In the genomic region with DNA sequence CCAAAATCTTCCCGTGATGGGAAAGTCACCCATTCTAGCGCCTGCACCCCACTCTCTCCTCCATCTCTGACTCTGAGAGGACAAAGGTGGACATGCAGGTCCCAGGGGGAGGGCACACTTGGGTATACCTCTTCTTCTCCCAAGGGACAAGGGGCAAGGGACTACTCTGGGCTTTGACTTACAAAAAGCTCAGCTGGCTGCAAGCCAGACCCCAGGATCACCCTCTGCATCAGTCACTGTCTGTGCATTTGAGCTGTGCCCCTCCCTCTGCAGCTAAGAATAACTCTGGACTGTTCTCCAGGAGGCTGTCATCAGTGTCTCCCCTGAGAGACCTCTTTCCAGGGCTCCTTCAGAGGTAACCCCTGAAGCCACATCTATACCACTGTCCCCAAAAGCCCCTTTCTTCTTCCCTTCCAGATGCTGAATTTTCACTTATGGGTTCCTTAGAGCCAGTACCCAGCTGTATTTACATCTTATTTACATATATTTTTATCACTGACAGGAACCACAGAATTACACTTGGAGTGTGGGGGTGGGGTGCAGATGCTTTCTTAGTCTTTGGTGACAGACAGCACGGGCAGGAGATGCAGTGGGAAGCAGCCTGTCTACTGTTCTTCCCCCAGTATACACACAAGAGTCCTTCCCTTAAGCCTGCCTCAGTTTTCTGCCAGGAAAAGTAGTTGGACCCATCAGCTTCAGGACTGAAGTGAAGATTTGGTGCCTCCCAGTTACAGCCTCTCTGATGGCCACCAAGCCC, we compare ENCODE assay signal across 10 mouse cellular contexts.
DNase-seq lines count a peak whose midpoint lies in the region; ATAC-seq and TF ChIP-seq lines count a peak whose summit lies in the region.
"Had no signal": no experiment of that assay in that cellular context is flagged by ENCODE, and none has a peak within 500 bp of the region (broad histone marks: within the 10 kb centered on the region; RNA-seq: fewer than 3 reads in every experiment).

No protein-coding gene starts in this region.

- peaks cover 5% of the 10 kb centered on the region for H3K79me2 ChIP-seq in myocyte (ENCODE audit: control insufficient read depth, insufficient read depth)

- no peaks in the 10 kb centered on the region for H3K9me3 ChIP-seq in forebrain, embryonic 10.5 days
- no peaks in the 10 kb centered on the region for H3K9me3 ChIP-seq in forebrain, embryonic 12.5 days
- no peaks in the 10 kb centered on the region for H3K9me3 ChIP-seq in lung, embryonic 16.5 days (ENCODE audit: control insufficient read depth, low read length)
- H3K9me3 ChIP-seq in kidney, embryonic 14.5 days (ENCODE audit: control insufficient read depth, low read length): no peaks in the 10 kb centered on the region
- H3K9me3 ChIP-seq: neural tube, embryonic 12.5 days had no signal

- no peak for DNase-seq in forebrain, embryonic 10.5 days (ENCODE audit: extremely low spot score, low spot score)
- DNase-seq in lung, adult 18-20 months: no peak
- no peak for DNase-seq in Muller cell, postnatal 12 days (ENCODE audit: inconsistent ontology term)
- no peak for DNase-seq in gastrocnemius, postnatal 36 days

- H3K27ac ChIP-seq in forebrain, embryonic 10.5 days: peak overlapping the region; percentile 77
- no peak overlapping the region for H3K27ac ChIP-seq in forebrain, embryonic 12.5 days
- H3K27ac ChIP-seq in lung, embryonic 16.5 days (ENCODE audit: low read length): peak overlapping the region; percentile 12; the same call in 1 of the 2 replicates
- peak overlapping the region; percentile 33; the same call in 1 of the 2 replicates for H3K27ac ChIP-seq in kidney, embryonic 14.5 days (ENCODE audit: low read depth, low read length)
- H3K27ac ChIP-seq: neural tube, embryonic 12.5 days had no signal

- TF ChIP-seq POLR2A in myocyte (IDR thresholded peaks at IDR 0.05; ENCODE audit: insufficient read length, low read depth): no peak

- intact Hi-C loops in gastrocnemius, postnatal 36 days (cut with DNase I): no loop called here

- H3K27me3 ChIP-seq in forebrain, embryonic 10.5 days (ENCODE audit: poor library complexity, severe bottlenecking): peaks cover 7% of the 10 kb centered on the region
- H3K27me3 ChIP-seq in forebrain, embryonic 12.5 days: no peaks in the 10 kb centered on the region
- H3K27me3 ChIP-seq in lung, embryonic 16.5 days (ENCODE audit: control insufficient read depth, insufficient read depth, low read depth, low read length): no peaks in the 10 kb centered on the region
- no peaks in the 10 kb centered on the region for H3K27me3 ChIP-seq in kidney, embryonic 14.5 days (ENCODE audit: control insufficient read depth, insufficient read depth, low read length)
- no peaks in the 10 kb centered on the region for H3K27me3 ChIP-seq in myocyte (ENCODE audit: control insufficient read depth, insufficient read depth, insufficient read length)
- H3K27me3 ChIP-seq: neural tube, embryonic 12.5 days had no signal

- peaks cover 35% of the 10 kb centered on the region for H3K4me1 ChIP-seq in forebrain, embryonic 10.5 days
- peaks cover 27% of the 10 kb centered on the region for H3K4me1 ChIP-seq in forebrain, embryonic 12.5 days
- peaks cover 62% of the 10 kb centered on the region for H3K4me1 ChIP-seq in lung, embryonic 16.5 days (replicated peaks; ENCODE audit: control insufficient read depth, insufficient read depth, low read length)
- peaks cover 39% of the 10 kb centered on the region for H3K4me1 ChIP-seq in kidney, embryonic 14.5 days (ENCODE audit: control insufficient read depth, insufficient read depth, low read length)

- H3K36me3 ChIP-seq in forebrain, embryonic 10.5 days (replicated peaks): no peaks in the 10 kb centered on the region
- H3K36me3 ChIP-seq in forebrain, embryonic 12.5 days (replicated peaks): no peaks in the 10 kb centered on the region
- no peaks in the 10 kb centered on the region for H3K36me3 ChIP-seq in lung, embryonic 16.5 days (ENCODE audit: control insufficient read depth, insufficient read depth, low read length)
- H3K36me3 ChIP-seq in kidney, embryonic 14.5 days (ENCODE audit: control insufficient read depth, insufficient read depth, low read length): no peaks in the 10 kb centered on the region
- no peaks in the 10 kb centered on the region for H3K36me3 ChIP-seq in myocyte (ENCODE audit: control insufficient read depth, insufficient read depth)
- H3K36me3 ChIP-seq: neural tube, embryonic 12.5 days had no signal

- 80% methylated on average over 3 of the region's 3 CpGs for WGBS in forebrain, embryonic 10.5 days
- WGBS in forebrain, embryonic 12.5 days: 66% methylated on average over 3 of the region's 3 CpGs
- WGBS in lung, embryonic 16.5 days: 50% methylated on average over 3 of the region's 3 CpGs
- 60% methylated on average over 3 of the region's 3 CpGs for WGBS in kidney, embryonic 14.5 days

- no peak overlapping the region for H3K4me2 ChIP-seq in forebrain, embryonic 12.5 days
- H3K4me2 ChIP-seq in lung, embryonic 16.5 days (ENCODE audit: low read depth, low read length): no peak overlapping the region
- no peak overlapping the region for H3K4me2 ChIP-seq in kidney, embryonic 14.5 days (replicated peaks; ENCODE audit: low read depth, low read length)
- peak overlapping the region; percentile 72 for H3K4me2 ChIP-seq in myocyte (ENCODE audit: low read depth)
- H3K4me2 ChIP-seq: neural tube, embryonic 12.5 days had no signal

- no peak overlapping the region for H3K4me3 ChIP-seq in forebrain, embryonic 10.5 days
- H3K4me3 ChIP-seq in forebrain, embryonic 12.5 days (replicated peaks): no peak overlapping the region
- H3K4me3 ChIP-seq in lung, embryonic 16.5 days (ENCODE audit: low read length): no peak overlapping the region
- no peak overlapping the region for H3K4me3 ChIP-seq in kidney, embryonic 14.5 days (ENCODE audit: low read length)
- H3K4me3 ChIP-seq in myocyte: no peak overlapping the region
- H3K4me3 ChIP-seq: erythroblast, embryonic 14.5 days; neural tube, embryonic 12.5 days had no signal

- no peak overlapping the region for H3ac ChIP-seq in myocyte (ENCODE audit: control insufficient read depth, insufficient read length)

- H3K9ac ChIP-seq in forebrain, embryonic 12.5 days: no peak overlapping the region
- no peak overlapping the region for H3K9ac ChIP-seq in lung, embryonic 16.5 days (ENCODE audit: low read length)
- no peak overlapping the region for H3K9ac ChIP-seq in kidney, embryonic 14.5 days (ENCODE audit: low read depth, low read length)
- H3K9ac ChIP-seq: neural tube, embryonic 12.5 days had no signal

- ATAC-seq in forebrain, embryonic 12.5 days (ENCODE audit: low FRiP score): no peak
- ATAC-seq in lung, embryonic 16.5 days (ENCODE audit: low read depth): no peak
- no peak for ATAC-seq in kidney, embryonic 14.5 days (ENCODE audit: low FRiP score, low TSS enrichment)

TF ChIP-seq in myocyte, 11 proteins besides CTCF, POLR2A, EP300 and RAD21:
- TF ChIP-seq TCF3 (IDR thresholded peaks at IDR 0.05; ENCODE audit: insufficient read length, low read depth) (no peak), CEBPB (IDR thresholded peaks at IDR 0.05; ENCODE audit: insufficient read depth, poor library complexity, severe bottlenecking) (no peak), MYOD1 (IDR thresholded peaks at IDR 0.05; ENCODE audit: control insufficient read depth in 1 of 3, insufficient read length in 2 of 3, low read depth in 2 of 3) (no peak), MAX (IDR thresholded peaks at IDR 0.05; ENCODE audit: low read depth) (no peak), SRF (IDR thresholded peaks at IDR 0.05; ENCODE audit: control insufficient read depth, insufficient read length, low read depth) (no peak), USF1 (IDR thresholded peaks at IDR 0.05; ENCODE audit: low read depth) (no peak), E2F4 (IDR thresholded peaks at IDR 0.05; ENCODE audit: insufficient read depth) (no peak), MYOG (IDR thresholded peaks at IDR 0.05; ENCODE audit: control insufficient read depth in 1 of 3, insufficient read depth in 1 of 3, insufficient read length in 2 of 3, low read depth in 2 of 3) (no peak), TCF12 (IDR thresholded peaks at IDR 0.05; ENCODE audit: insufficient read depth, poor library complexity, severe bottlenecking) (no peak), POLR2AphosphoS2 (IDR thresholded peaks at IDR 0.05; ENCODE audit: insufficient read length, low read depth) (no peak), REST (IDR thresholded peaks at IDR 0.05; ENCODE audit: insufficient read depth, insufficient read length) (no peak)
